Mouse (Mus musculus) liver, postnatal 0 days (tissue): ENCODE measurements around the gene St3gal5.

Experiments
- CTCF ChIP-seq: sonication (generic); IDR thresholded peaks from 2 replicates; pipeline ENCODE4 v1.5.1; 2016; ENCODE audit warnings: antibody characterized with exemption, low read depth
- EP300 ChIP-seq: IDR thresholded peaks from 2 replicates; pipeline ENCODE4 v1.6.1; 2016; ENCODE audit warnings: antibody characterized with exemption, low read depth, mild to moderate bottlenecking

DNA sequence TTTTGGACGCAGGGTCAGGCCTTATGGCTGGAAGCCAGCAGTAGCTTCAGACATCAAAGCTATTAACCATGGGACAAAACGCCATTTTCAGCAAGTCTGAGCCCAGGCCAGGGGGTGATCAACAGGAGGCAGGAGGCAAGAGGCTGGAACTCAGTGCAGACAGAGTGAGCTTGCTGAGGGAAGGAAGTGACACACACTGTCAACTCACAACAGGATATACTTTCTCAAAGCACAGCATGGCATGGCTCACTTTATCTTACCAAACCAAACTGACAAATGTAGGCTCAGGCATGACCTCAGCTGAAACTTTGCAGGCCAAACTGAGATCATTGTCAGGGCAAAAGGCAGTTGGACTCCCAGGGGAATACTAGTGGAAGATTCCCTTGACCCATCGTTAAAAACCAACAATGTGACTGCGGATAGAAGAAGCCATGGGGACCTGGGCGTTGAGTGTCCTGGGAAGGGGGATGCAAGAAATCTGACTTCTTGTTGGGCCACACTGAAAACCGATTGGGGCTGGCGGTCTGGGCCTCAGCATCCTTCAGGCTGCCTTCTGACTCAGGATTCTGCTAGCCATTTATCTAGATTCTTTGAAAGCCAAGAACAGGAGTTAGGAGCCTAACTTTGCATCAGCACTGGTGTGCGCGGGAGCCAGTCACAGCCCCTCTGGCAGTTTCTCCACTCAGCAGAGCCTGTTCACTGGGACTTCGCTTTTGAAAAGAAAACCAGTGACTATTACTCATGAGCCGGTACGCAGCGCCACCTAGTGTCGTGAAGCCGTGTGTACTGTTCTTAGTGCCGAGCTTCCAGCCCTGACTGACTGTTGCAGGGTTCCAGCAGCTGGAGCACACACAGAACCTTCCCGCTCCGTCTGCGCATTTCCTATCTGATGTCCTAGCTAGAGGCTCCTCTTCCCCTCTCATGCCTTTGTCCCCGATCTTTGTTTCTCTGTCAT lies 67.2 kb downstream of the St3gal5 start:
- peak; percentile 98 for TF ChIP-seq CTCF
- TF ChIP-seq EP300 = no peak
